Mouse (Mus musculus) 416B (cell line): ENCODE data around the gene C1qtnf6.

Experiments
- DNase-seq: peaks from one replicate; pipeline ENCODE4 v3.0.0; 2011; ENCODE audit warnings: low read depth

Gene C1qtnf6

DNA sequence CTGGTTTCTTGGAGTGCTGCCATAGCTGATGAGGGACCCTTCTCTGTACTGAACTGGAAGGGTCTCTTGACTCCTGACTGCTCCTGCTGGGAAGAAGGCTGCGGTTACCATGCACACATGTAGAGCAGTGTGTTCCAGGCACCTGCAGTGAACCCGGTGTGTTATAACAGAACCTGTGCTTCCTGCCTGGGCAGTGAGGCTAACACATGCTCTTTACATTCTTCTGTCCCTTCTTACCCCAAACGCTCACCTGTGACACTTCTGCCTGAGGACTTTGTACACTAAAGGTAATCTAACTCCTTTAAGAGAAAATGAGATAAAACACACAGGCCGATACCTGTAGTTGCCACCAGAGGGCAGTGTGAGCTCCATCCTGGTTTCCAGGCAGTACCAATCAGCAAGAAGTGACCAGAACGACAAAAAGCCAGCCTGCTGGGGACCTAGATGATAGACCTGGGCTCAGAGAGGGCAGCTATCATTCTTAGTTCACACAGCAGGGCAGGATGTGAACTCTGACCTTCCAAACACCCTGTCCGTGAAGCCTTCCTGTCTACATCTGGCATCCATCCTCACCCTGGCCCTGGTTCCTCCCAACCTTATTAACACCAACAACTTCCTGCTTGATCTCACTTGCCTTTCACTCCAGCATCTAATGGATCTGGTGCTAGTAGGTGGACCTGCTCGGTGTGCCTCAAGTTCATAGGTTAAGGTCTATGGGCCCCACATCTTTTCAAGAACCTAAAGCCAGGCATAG lies 16.6 kb downstream of the C1qtnf6 start:
- DNase-seq, result peak; percentile 76

GRCm38 (mm10) chr15:78513019-78513418 lies 18.2 kb downstream of the C1qtnf6 start:
- no peak for DNase-seq

DNA sequence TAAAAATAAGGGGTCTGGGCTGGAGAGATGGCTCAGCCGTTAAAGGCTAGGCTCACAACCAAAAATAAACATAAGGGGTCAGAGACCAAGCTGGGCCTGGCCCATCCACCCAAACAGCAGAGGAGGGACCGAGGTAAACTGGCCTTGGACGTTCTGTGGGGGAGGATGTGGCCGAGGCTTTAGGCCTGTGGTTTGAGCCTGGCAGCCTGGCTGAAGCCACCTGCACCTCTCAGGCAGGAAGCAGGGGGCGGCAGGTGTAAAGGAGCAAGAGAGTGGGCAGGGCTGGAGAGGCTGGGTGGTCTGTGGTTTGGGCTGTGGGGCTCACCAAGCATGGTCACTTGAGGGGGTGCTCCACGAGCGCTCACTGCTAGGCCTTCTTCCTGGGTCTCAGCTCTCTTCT lies 19.3 kb downstream of the C1qtnf6 start:
- DNase-seq, result peak; percentile 56

GRCm38 (mm10) chr15:78510736-78511135 lies 20.5 kb downstream of the C1qtnf6 start:
- peak; percentile 58 for DNase-seq

DNA sequence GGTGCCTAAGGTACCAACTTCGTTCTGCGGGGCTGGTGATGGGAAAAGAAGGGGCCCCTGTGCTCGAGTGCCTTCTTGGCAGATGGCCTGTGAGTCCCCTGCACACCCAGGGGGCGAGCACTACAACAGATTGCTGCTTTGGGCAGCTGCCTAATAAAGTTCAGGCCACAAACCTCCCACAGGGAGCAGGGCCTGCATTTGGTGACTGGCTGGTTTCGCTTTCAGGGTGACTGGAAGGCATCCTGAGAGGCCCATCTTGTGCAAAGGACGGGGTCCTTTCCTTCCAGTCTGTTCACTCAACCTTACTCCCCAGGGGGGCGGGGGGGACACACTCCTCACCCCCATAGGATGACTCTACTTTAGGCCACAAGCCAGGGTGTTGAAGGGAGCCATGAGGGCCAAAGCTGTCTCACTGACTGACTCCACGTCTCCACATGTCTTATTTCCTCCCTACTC lies 21.1 kb downstream of the C1qtnf6 start:
- peak; percentile 53 for DNase-seq

- DNase-seq, result no peak
Observed at GRCm38 (mm10) chr15:78509297-78509899, 21.8 kb downstream of the C1qtnf6 start.

GRCm38 (mm10) chr15:78508443-78508842 lies 22.8 kb downstream of the C1qtnf6 start:
- no peak for DNase-seq

DNA sequence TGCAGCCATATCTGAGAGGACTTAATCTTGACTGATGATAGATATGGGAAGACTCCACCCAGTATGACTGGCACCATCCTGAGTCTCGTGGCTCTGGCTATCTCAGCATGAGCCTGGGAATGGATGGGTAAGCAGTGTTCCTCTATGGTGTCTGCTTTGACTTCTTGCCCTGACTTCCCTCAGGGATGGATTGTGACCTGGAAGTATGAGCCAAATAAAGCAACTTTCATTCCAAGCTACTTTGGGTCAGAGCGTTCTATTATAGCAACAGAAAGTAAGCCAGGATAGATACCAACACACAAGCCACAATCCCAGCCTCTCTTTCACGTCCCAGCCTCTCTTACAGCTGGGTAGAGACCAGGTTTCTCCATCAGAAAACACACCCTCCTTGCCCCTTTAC lies 25.7 kb downstream of the C1qtnf6 start:
- no peak for DNase-seq

DNA sequence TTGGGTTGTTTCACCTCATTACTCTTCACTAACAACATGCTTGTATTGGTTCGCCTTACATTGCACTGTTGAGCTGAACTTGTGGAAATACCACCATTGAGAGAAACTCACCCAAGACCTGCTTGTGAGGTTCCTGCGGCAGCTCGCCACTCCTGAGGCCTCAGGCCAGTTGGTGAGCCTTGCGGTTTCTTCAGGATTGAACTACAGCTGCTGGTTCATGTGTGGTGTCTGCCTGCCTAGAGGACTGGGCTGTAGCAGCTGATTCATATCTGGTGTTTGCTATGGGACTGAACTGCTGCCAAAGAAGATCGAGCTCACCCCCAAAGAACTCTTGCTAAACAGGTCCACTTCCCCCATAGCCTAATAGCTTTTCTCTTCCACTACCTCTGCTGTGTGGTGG lies 26.4 kb downstream of the C1qtnf6 start:
- no peak for DNase-seq

DNA sequence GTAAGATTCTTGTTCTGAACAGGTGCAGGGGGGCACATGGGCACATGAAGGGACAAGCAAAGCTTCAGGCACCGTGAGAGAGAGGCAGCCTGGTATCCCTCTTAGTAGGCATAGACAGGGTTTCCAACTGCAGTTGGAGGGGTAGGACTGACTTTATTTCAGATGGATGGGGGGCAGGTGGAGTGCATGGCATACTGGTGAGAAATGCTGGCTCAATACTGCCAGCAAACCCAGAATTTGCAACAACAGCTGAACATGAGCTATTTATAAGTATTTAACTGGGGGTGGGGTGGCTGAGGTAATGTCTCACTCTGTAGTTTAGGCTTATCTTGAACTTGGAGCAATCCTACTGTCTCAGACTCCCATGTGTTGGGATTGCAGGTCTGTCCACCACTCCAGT lies 27.2 kb downstream of the C1qtnf6 start:
- no peak for DNase-seq

GRCm38 (mm10) chr15:78502437-78503132 lies 28.6 kb downstream of the C1qtnf6 start:
- DNase-seq, result no peak

DNA sequence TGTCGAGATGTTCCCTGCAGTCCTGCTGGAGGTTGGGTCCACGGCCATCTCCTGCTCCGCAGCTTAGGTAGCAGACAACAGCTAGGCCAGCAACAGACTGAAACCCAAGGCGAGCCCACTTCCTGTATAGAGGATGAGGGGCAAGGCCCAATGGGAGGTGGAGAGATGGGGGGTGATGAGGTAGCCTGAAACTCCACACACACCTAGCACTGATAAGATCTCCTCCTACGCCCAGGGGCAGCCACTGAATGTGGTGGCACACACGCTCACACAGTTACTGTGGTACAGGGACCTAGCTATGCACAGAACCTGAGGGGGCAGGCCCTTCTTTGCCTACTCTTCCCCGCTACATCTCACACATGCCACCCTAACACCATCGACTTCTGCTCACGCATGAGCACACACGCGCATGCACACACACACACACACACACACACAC lies 36.2 kb downstream of the C1qtnf6 start, which contains the start of gene Il2rb:
Il2rb (minus strand) TSS at position 304 of the 439 bp plus-strand sequence.
- DNase-seq, result no peak

DNA sequence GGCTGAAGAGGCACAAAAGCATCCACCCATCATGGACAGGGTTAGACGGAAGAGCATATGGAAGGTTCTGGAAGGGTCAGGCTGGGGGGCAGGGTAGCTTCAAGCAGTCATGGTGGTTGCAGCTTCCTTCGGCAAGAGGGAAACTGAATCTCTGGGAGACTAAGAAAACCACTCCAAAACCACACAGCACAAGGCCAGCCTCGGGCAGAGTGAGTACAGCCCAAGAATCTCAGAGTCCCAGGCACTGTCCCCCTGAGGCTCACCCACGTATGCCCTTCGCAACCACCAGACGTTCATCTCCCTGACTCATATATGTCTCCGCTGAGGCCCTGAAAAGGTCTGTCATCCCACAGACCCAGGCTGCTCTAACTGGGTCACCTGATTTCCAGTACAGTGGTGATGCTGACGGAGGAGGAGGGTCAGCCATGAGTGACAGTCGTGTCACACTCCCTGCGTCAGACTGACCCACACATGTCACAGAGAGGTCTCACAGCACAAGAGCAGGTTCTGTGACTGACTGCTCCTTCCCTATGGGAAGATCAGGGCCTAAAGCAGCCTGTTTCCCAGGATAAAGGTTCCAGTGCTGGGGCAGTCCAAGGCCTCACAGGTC lies 37.7 kb downstream of the C1qtnf6 start:
- DNase-seq, result no peak

DNA sequence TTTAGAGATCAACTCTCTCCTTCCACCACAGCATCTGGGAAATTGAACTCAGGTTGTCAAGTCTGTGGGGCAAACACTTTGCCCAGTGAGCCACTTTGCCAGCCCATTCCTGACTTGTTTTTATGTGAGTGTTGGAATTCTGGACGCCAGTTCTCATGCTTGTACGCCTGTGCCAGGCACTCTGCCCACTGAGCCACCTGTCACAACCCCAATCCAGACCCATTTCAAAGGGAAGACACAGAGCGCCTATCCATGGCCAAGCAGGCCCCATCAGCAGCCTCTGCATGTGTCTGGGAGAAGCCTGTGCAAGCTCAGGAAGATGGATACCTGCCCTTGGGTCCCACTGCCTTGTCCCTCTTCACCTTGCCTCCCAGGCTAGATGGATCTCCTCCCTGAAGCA lies 39.9 kb downstream of the C1qtnf6 start:
- DNase-seq, result no peak

DNA sequence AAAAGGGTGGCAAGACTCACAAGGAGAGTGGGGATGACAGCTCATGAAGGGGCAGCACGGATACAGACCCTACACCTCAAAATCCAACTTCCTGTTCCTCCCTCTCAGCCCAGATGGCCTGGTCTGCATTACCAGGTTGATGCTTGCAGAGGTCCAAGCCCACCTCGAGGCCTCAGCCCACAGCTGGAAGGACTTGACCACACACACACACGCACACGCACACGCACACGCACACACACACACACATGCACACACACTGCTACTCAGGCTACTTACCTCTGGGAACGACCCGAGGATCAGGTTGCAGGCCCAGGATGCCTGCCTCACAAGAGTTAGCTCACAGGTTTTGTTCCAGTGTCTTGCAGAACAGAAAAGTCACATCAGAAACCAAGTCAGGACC lies 41.3 kb downstream of the C1qtnf6 start:
- no peak for DNase-seq

DNA sequence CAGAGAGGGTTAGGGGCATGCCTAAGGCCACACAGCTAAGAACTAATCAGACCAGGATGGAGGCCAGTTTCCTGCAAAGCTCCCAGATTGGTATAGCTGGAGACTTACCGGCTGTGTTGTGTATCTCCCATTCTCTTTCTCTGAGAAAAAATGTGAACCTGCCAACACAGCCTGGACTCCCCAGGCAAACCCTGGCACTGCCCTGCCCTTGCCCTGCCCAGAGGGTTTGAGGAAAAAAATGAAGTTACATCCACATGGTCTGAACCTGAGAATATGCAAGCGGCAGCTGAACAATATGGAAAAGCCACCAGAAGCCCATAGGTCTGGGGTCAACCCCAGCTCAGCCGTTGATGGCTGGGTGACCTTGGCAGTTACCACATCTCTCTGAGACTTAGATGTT lies 42.0 kb downstream of the C1qtnf6 start:
- DNase-seq, result no peak

DNA sequence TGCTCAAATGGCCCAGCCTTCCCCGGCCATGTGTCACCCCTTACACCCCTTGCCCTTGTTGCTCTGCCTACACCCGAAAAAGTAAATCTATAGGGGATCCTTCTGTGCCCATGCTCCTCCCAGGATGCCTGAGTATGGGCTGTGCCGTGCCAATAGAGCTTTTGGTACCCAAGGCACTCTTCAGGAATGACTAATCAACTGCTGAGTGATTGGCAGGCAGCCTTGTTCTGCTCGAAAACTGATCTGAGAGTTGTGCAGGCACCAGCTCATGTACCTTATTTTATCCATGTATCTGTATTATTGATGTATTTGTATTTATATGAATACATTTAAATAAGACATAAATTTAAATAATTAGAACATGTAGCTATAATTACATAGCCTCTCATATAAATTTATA lies 44.1 kb downstream of the C1qtnf6 start:
- DNase-seq, result no peak

- DNase-seq, result no peak
Observed at GRCm38 (mm10) chr15:78486564-78486963, 44.7 kb downstream of the C1qtnf6 start.

GRCm38 (mm10) chr15:78483311-78483710 lies 47.9 kb downstream of the C1qtnf6 start:
- DNase-seq, result no peak

- DNase-seq, result no peak
Observed at GRCm38 (mm10) chr15:78482518-78482917, 48.7 kb downstream of the C1qtnf6 start.

DNA sequence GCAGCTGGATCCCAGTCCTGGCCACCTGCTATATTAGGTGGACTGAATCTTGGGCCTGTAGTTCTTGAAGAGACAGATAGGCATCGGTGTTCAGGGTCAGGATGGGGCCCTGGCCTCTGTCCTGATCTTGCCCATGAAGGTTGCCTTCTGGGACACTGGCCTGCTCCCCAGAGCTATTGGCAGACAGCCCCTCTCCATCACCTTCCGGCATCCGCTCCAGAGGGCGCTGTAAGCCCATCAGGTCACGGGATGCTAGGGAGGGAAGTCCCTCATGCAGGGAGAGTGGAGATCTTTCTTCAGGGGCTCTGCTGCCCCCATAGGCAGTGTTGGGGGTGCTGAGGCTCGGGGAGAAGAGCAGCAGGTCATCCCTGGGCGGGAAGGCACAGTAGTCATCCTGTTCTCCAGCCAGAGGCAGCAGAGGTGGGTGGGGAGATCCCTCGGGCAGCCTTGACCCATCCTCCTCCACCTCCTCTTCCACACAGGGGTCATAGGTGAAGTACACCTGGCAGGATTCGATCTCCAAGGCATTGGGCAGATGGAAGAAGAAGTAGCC lies 49.7 kb downstream of the C1qtnf6 start:
- DNase-seq, result peak; percentile 8

DNA sequence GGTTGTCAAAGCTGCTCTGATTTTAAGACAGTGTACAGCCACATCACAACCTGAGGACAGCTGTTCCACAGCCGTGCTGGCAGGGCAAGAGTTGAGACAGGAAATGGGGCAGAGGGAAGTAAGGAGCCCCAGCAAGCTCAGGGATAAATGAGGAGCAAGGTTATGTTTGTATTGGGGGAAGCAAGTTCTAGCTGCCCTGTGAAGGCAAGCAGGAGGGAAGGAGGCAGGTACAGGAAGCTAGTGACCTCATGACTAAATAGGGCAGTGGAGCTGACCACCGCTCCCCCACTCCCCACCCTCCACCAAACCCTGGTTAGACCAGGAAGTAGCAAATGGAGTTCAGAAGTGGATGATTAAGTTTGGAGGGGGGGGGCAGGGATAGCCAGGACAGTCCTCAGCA lies 50.2 kb downstream of the C1qtnf6 start:
- DNase-seq, result peak; percentile 31
